Comparison of ENCODE assay signal across 11 mouse cellular contexts in genomic region chr11:14182020-14182419, GRCm38 (mm10).
DNase-seq lines count a peak whose midpoint lies in the region; ATAC-seq and TF ChIP-seq lines count a peak whose summit lies in the region.
"Had no signal": no experiment of that assay in that cellular context is flagged by ENCODE, and none has a peak within 500 bp of the region (broad histone marks: within the 10 kb centered on the region; RNA-seq: fewer than 3 reads in every experiment).

No protein-coding gene starts in this region.

- in situ Hi-C loops in ES-E14 (cut with MboI; ENCODE audit: low sequenced_read_pairs in 2 of 2, unreplicated experiment in 2 of 2): no loop called here

- H3K4me1 ChIP-seq in embryonic facial prominence, embryonic 11.5 days (ENCODE audit: control insufficient read depth, insufficient read depth, low read length): no peaks in the 10 kb centered on the region
- H3K4me1 ChIP-seq in embryonic facial prominence, embryonic 10.5 days: no peaks in the 10 kb centered on the region
- 0 out of 4 replicates have a peak, but pooled peaks cover 0 to 2% of the 10 kb centered on the region in 2 experiments for H3K4me1 ChIP-seq in ES-E14 (ENCODE audit: control insufficient read depth in 2 of 2, insufficient read depth in 2 of 2, low read length in 2 of 2, poor library complexity in 1 of 2)
- 0 out of 2 replicates have a peak, but pooled peaks cover 3% of the 10 kb centered on the region for H3K4me1 ChIP-seq in forebrain, embryonic 14.5 days (ENCODE audit: control insufficient read depth, insufficient read depth, low read length)
- peaks cover 11% of the 10 kb centered on the region for H3K4me1 ChIP-seq in midbrain, embryonic 13.5 days (replicated peaks)

- peak; percentile 90 for ATAC-seq in embryonic facial prominence, embryonic 11.5 days (replicated peaks; ENCODE audit: insufficient number of reproducible peaks, low FRiP score, low TSS enrichment, low read depth)
- peak; percentile 82 for ATAC-seq in forebrain, embryonic 14.5 days
- peak; percentile 91 for ATAC-seq in midbrain, embryonic 13.5 days

- H3K27me3 ChIP-seq in embryonic facial prominence, embryonic 11.5 days (ENCODE audit: control insufficient read depth, insufficient read depth, low read length): no peaks in the 10 kb centered on the region
- no peaks in the 10 kb centered on the region for H3K27me3 ChIP-seq in embryonic facial prominence, embryonic 10.5 days (replicated peaks; ENCODE audit: low read depth, poor library complexity, severe bottlenecking)
- H3K27me3 ChIP-seq in forebrain, embryonic 14.5 days (replicated peaks; ENCODE audit: control insufficient read depth, insufficient read depth, low read length): no peaks in the 10 kb centered on the region
- H3K27me3 ChIP-seq in midbrain, embryonic 13.5 days: no peaks in the 10 kb centered on the region

- no peak overlapping the region for H3K27ac ChIP-seq in embryonic facial prominence, embryonic 11.5 days (replicated peaks; ENCODE audit: low read depth, low read length)
- no peak overlapping the region for H3K27ac ChIP-seq in embryonic facial prominence, embryonic 10.5 days (replicated peaks)
- H3K27ac ChIP-seq in ES-E14 (ENCODE audit: insufficient read depth, low read depth, low read length, poor library complexity, severe bottlenecking): no peak overlapping the region
- H3K27ac ChIP-seq in forebrain, embryonic 14.5 days (ENCODE audit: low read depth, low read length): 0 out of 2 replicates have a peak overlapping the region, but pooled peaks have one; percentile 10
- peak overlapping the region; percentile 14; the same call in 1 of the 2 replicates for H3K27ac ChIP-seq in midbrain, embryonic 13.5 days

- H3K36me3 ChIP-seq in embryonic facial prominence, embryonic 11.5 days (replicated peaks; ENCODE audit: control insufficient read depth, insufficient read depth, low read depth, low read length): no peaks in the 10 kb centered on the region
- no peaks in the 10 kb centered on the region for H3K36me3 ChIP-seq in embryonic facial prominence, embryonic 10.5 days (replicated peaks)
- no peaks in the 10 kb centered on the region for H3K36me3 ChIP-seq in ES-E14 (ENCODE audit: control insufficient read depth, insufficient read depth, low read length, poor library complexity, severe bottlenecking)
- H3K36me3 ChIP-seq in forebrain, embryonic 14.5 days (ENCODE audit: control insufficient read depth, insufficient read depth, low read length): no peaks in the 10 kb centered on the region
- H3K36me3 ChIP-seq in midbrain, embryonic 13.5 days: no peaks in the 10 kb centered on the region

- H3K9me3 ChIP-seq in embryonic facial prominence, embryonic 11.5 days (replicated peaks; ENCODE audit: control insufficient read depth, low read length): no peaks in the 10 kb centered on the region
- no peaks in the 10 kb centered on the region for H3K9me3 ChIP-seq in embryonic facial prominence, embryonic 10.5 days
- H3K9me3 ChIP-seq in ES-E14 (ENCODE audit: control insufficient read depth, insufficient read depth, low read depth, low read length): no peaks in the 10 kb centered on the region
- H3K9me3 ChIP-seq in forebrain, embryonic 14.5 days (replicated peaks; ENCODE audit: control insufficient read depth, low read length): no peaks in the 10 kb centered on the region
- no peaks in the 10 kb centered on the region; the same call in 1 of the 2 replicates for H3K9me3 ChIP-seq in midbrain, embryonic 13.5 days

- DNase-seq in embryonic facial prominence, embryonic 11.5 days (ENCODE audit: low spot score): peak; percentile 27
- DNase-seq in embryonic facial prominence, embryonic 10.5 days (ENCODE audit: low spot score): no peak
- DNase-seq in ES-E14 (ENCODE audit: low read depth, low spot score): peak; percentile 66
- DNase-seq in forebrain, embryonic 14.5 days (ENCODE audit: low spot score): peak; percentile 65
- no peak for DNase-seq in B cell, adult 2 months
- DNase-seq in right cerebral cortex, postnatal 10 days (ENCODE audit: low spot score in 2 of 2): no peak
- DNase-seq in spleen, postnatal 14 days (ENCODE audit: low spot score in 2 of 2): no peak
- DNase-seq: cerebellum, adult 11 months had no signal

- no peak overlapping the region for H3K9ac ChIP-seq in embryonic facial prominence, embryonic 11.5 days (replicated peaks; ENCODE audit: low read length)
- H3K9ac ChIP-seq in ES-E14 (ENCODE audit: insufficient read depth, low read depth, low read length, poor library complexity, severe bottlenecking): no peak overlapping the region
- H3K9ac ChIP-seq in forebrain, embryonic 14.5 days (ENCODE audit: low read length): no peak overlapping the region
- H3K9ac ChIP-seq in midbrain, embryonic 13.5 days (replicated peaks): no peak overlapping the region

- WGBS in embryonic facial prominence, embryonic 11.5 days: 31% methylated on average over 1 of the region's 1 CpGs
- 21% methylated on average over 1 of the region's 1 CpGs for WGBS in embryonic facial prominence, embryonic 10.5 days
- 3% methylated on average over 1 of the region's 1 CpGs for WGBS in forebrain, embryonic 14.5 days
- 7% methylated on average over 1 of the region's 1 CpGs for WGBS in midbrain, embryonic 13.5 days

- no peak overlapping the region for H3K4me2 ChIP-seq in embryonic facial prominence, embryonic 11.5 days (ENCODE audit: low read depth, low read length)
- H3K4me2 ChIP-seq in forebrain, embryonic 14.5 days (ENCODE audit: low read length): no peak overlapping the region
- no peak overlapping the region for H3K4me2 ChIP-seq in midbrain, embryonic 13.5 days (replicated peaks)

- no peak overlapping the region for H3K4me3 ChIP-seq in embryonic facial prominence, embryonic 11.5 days (ENCODE audit: low read depth, low read length)
- no peak overlapping the region for H3K4me3 ChIP-seq in embryonic facial prominence, embryonic 10.5 days
- no peak overlapping the region for H3K4me3 ChIP-seq in ES-E14 (ENCODE audit: insufficient read depth in 1 of 2, low read depth in 1 of 2, low read length in 2 of 2, poor library complexity in 1 of 2, severe bottlenecking in 1 of 2)
- no peak overlapping the region for H3K4me3 ChIP-seq in forebrain, embryonic 14.5 days (ENCODE audit: low read depth, low read length)
- H3K4me3 ChIP-seq in midbrain, embryonic 13.5 days (replicated peaks): no peak overlapping the region
- H3K4me3 ChIP-seq: erythroblast, embryonic 14.5 days; myocyte had no signal

TF ChIP-seq in ES-E14, 5 proteins besides CTCF, POLR2A, EP300 and RAD21:
- TF ChIP-seq CHD2 (IDR thresholded peaks at IDR 0.05; ENCODE audit: low read depth, low read length): peak; percentile 60
- TF ChIP-seq MAFK (IDR thresholded peaks at IDR 0.05; ENCODE audit: insufficient read depth, low read depth, low read length): no peak
- TF ChIP-seq ZNF384 (IDR thresholded peaks at IDR 0.05; ENCODE audit: low read depth, low read length): peak; percentile 52; the same call in 1 of the 2 replicates
- TF ChIP-seq HCFC1 (IDR thresholded peaks at IDR 0.05; ENCODE audit: borderline replicate concordance, insufficient read depth, low read length): no peak

Comparison
In these comparisons a context has a peak if more than half of its experiments do, and no peak if none do; other contexts are left out.
1. DNase-seq: peak in embryonic facial prominence, embryonic 11.5 days (single experiment), ES-E14 (single experiment) and forebrain, embryonic 14.5 days (single experiment); none in embryonic facial prominence, embryonic 10.5 days (single experiment), B cell, adult 2 months (0 of 2), right cerebral cortex, postnatal 10 days (0 of 2) and spleen, postnatal 14 days (0 of 2).
2. H3K27ac ChIP-seq: peak in forebrain, embryonic 14.5 days (single experiment) and midbrain, embryonic 13.5 days (single experiment); none in embryonic facial prominence, embryonic 11.5 days (single experiment), embryonic facial prominence, embryonic 10.5 days (single experiment) and ES-E14 (single experiment).
3. Peak in every context shown above with its lines, with median percentiles within 50 percentile points of each other: ATAC-seq.